Mouse (Mus musculus) T-helper 2 cell (primary cell): ENCODE results near the gene Gm7978.
"Not testable (repeated sequence)": the region's sequence is repeated elsewhere in the genome, so short reads cannot be mapped to it uniquely, and the experiment has no call there.

Experiments used
- in situ Hi-C: fragments of 300-600 bp; cut with MboI, MseI; formaldehyde crosslinking; loops from one replicate; pipeline ENCODE4 v1.15.1; 2025; ENCODE audit warnings: high pct_unique_total_duplicates

Gm7978 gene

GRCm38 (mm10) chr5:95736073-95736472, at the start of gene Gm7978:
Gene Gm7978, minus strand, starts transcription at chr5:95736173.
- in situ Hi-C loops: not testable (repeated sequence)

GRCm38 (mm10) chr5:95775690-95776089, 39.7 kb upstream of the Gm7978 start, which contains the start of gene E330014E10Rik:
Gene E330014E10Rik, plus strand, starts transcription at chr5:95775990.
- in situ Hi-C loops: not testable (repeated sequence)

GRCm38 (mm10) chr5:95741714-95742113, 5.7 kb upstream of the Gm7978 start, which contains the start of gene Gm7982:
Gene Gm7982, plus strand, starts transcription at chr5:95742014.
- in situ Hi-C loops: not testable (repeated sequence)
